Mouse (Mus musculus) stomach, postnatal 0 days (tissue): ENCODE measurements at regions not wholly inside any gene's neighbourhood (a gene's known extent, or its start where the extent isn't known, plus 50 kb on each side); places are given as distances from the start of the nearest gene placed in this dataset.

ENCODE experiments used
- ATAC-seq: fragments of 200-750 bp; cut with Nextera tagmentation; 2 replicates; pipeline ENCODE4 v1.8.0; 2017; ENCODE audit not compliant: low FRiP score, low TSS enrichment
- DNase-seq: peaks from one replicate; pipeline ENCODE4 v3.0.0-alpha.2; 2016; ENCODE audit warnings: low spot score
- H3K27ac ChIP-seq: fragments of 300-500 bp; sonication (generic); replicated peaks from 2 replicates; pipeline ENCODE4 v1.5.1; 2014; ENCODE audit warnings: mild to moderate bottlenecking, control low read depth
- H3K27me3 ChIP-seq: fragments of 300-500 bp; sonication (generic); 2 replicates; pipeline ENCODE4 v1.6.1; 2014; ENCODE audit warnings: low read length; ENCODE audit not compliant: control insufficient read depth, insufficient read depth
- H3K36me3 ChIP-seq: fragments of 300-500 bp; sonication (generic); 2 replicates; pipeline ENCODE4 v1.6.1; 2014; ENCODE audit warnings: low read length, mixed read lengths; ENCODE audit not compliant: control insufficient read depth, insufficient read depth
- H3K4me1 ChIP-seq: fragments of 300-500 bp; sonication (generic); replicated peaks from 2 replicates; pipeline ENCODE4 v1.6.1; 2014; ENCODE audit warnings: antibody characterized with exemption; ENCODE audit not compliant: control insufficient read depth, insufficient read depth
- H3K4me2 ChIP-seq: fragments of 300-500 bp; sonication (generic); replicated peaks from 2 replicates; pipeline ENCODE4 v1.6.1; 2014; ENCODE audit warnings: low read depth, mild to moderate bottlenecking, control low read depth, moderate library complexity
- H3K4me3 ChIP-seq: fragments of 300-500 bp; sonication (generic); 2 replicates; pipeline ENCODE4 v1.5.1; 2014; ENCODE audit warnings: low read depth, low read length, control low read depth
- H3K9ac ChIP-seq: fragments of 300-500 bp; sonication (generic); 2 replicates; pipeline ENCODE4 v1.6.1; 2014; ENCODE audit warnings: mild to moderate bottlenecking, low read length, control low read depth, mixed read lengths
- H3K9me3 ChIP-seq: fragments of 300-500 bp; sonication (generic); 2 replicates; pipeline ENCODE4 v1.6.1; 2016; ENCODE audit warnings: low read length; ENCODE audit not compliant: control insufficient read depth
- CTCF ChIP-seq: IDR thresholded peaks from 2 replicates; pipeline ENCODE4 v1.5.1; 2016; ENCODE audit warnings: antibody characterized with exemption, low read depth, mild to moderate bottlenecking, moderate library complexity
- EP300 ChIP-seq: optimal IDR thresholded peaks from 2 replicates; pipeline ENCODE3; 2016; ENCODE audit warnings: antibody characterized with exemption
- WGBS: fragments of 180-500 bp; shearing (Covaris S2); extraction: QIAGEN DNeasy Blood & Tissue Kit; methylation state at CpG from one replicate; pipeline ENCODE4 v1.1.7; 2014; 5-methylcytosine and 5-hydroxymethylcytosine counted together

DNA sequence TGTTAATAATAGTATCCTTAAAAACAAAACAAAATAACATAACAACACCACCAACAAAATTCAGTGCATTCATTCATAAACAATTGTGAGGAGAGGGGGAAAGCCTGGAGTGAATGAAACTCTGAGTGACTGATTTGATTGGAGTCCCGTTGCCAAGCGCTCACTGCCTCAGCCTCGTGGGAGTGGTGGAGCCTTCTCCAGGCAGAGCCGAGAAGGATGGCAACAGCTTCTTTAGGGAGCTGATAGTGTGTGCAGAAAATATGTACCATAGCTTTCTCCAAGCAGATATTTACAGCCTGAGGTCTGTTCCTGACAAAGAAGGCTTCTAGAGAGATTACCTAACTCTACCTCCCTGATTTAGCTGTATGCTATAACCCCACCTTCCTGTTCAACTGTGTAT, 266.5 kb upstream of the Pik3r1 start:
- no peak overlapping the region for H3K4me2 ChIP-seq
- WGBS, result 31% methylated on average over 4 of the region's 4 CpGs
- no peak for ATAC-seq
- no peak overlapping the region for H3K27ac ChIP-seq
- TF ChIP-seq EP300 (no peak), CTCF (no peak)
- H3K27me3 ChIP-seq, result no peaks in the 10 kb centered on the region
- H3K4me1 ChIP-seq, result no peaks in the 10 kb centered on the region
- no peaks in the 10 kb centered on the region for H3K9me3 ChIP-seq
- no peaks in the 10 kb centered on the region for H3K36me3 ChIP-seq
- no peak overlapping the region for H3K9ac ChIP-seq
- H3K4me3 ChIP-seq, result no peak overlapping the region
- no peak for DNase-seq

DNA sequence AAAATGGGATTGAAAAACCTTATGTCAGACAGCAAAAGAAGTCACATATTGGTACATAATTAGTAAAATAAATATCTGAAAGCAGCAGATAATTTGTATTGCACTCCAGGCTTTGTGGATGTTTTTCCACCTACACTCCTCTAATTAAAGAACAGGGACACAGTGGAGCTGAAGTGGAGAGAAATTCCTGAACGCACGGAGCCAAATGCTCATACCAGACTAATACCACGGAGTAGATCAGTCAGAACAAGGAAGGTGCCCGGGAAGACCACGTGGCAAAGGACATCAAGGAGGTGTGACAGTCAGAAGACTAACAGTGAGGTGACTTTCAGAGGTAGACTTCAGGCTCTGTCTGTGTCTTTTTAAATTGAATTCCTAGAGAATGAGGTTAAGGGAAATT, 268.0 kb upstream of the Pik3r1 start:
- Histone ChIP-seq H3K27me3 (no peaks in the 10 kb centered on the region), H3K4me1 (no peaks in the 10 kb centered on the region), H3K4me3 (no peak overlapping the region), H3K4me2 (no peak overlapping the region), H3K36me3 (no peaks in the 10 kb centered on the region), H3K9ac (no peak overlapping the region), H3K27ac (no peak overlapping the region), H3K9me3 (no peaks in the 10 kb centered on the region)
- TF ChIP-seq CTCF (no peak), EP300 (no peak)
- 72% methylated on average over 5 of the region's 5 CpGs for WGBS
- DNase-seq (no peak), ATAC-seq (no peak)

DNA sequence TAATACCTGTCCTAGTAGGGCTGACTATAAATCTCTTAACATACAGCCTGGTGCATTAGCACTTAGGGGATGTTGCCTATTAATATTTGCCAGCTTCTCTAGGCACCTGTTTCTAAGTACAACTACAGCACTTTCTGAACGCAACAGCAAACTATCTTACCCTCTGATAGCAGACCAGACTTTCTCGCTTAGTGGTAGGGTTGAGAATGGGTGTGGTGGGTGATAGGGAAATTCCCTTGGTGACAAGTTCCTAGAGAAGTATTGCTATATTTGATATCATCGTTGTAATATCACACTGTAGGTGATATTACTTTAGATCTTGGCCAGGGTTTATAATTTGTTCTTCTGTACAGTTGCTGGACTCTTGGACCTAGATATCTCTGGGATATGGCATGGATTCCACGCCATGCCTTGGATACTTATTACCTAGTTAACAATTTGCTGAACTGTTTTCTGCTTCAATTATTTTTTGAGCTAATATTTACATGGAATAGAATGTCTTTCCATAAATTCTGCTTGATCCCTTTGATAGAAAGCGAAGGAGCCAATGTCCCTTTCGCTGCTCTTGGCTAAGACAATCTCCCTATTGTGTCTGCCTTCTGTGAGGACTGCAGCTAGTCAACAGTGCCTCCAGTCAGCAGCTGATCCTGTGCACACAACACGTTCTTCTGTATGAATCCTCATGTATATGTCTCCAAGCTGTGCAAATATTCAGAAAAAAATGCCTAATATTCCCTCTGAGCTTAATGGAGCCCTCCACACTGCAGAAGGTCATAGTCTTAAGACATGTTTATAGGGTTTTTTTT, 269.0 kb upstream of the Pik3r1 start:
- H3K36me3 ChIP-seq, result no peaks in the 10 kb centered on the region
- TF ChIP-seq EP300 (no peak), CTCF (no peak)
- no peaks in the 10 kb centered on the region for H3K9me3 ChIP-seq
- H3K4me2 ChIP-seq, result no peak overlapping the region
- WGBS, result 60% methylated on average over 7 of the region's 7 CpGs
- H3K4me1 ChIP-seq, result no peaks in the 10 kb centered on the region
- no peak overlapping the region for H3K9ac ChIP-seq
- ATAC-seq (no peak), DNase-seq (no peak)
- H3K4me3 ChIP-seq, result no peak overlapping the region
- H3K27ac ChIP-seq, result no peak overlapping the region
- no peaks in the 10 kb centered on the region for H3K27me3 ChIP-seq

DNA sequence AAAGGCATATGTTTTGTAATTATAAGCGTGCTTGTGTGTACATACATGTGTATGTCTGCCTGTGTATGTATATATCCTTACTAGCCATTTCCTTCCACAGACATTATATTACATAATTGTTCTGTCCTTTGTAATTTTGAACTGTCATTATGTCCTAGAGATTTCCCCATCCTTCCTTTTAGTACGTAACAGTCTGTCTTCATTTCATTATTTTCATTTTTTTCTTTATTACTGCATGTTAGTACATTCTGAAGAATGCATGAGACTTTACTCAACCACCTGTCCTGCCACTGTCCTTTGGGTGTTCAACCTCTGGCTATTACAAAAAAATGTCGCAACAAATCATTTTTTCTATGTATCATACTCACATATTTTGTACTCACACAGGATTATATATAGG, 292.2 kb upstream of the Pik3r1 start:
- TF ChIP-seq EP300 (no peak), CTCF (no peak)
- Histone ChIP-seq H3K9me3 (no peaks in the 10 kb centered on the region), H3K27me3 (no peaks in the 10 kb centered on the region), H3K27ac (no peak overlapping the region), H3K4me2 (no peak overlapping the region), H3K4me3 (no peak overlapping the region), H3K9ac (no peak overlapping the region), H3K36me3 (no peaks in the 10 kb centered on the region), H3K4me1 (no peaks in the 10 kb centered on the region)
- ATAC-seq, result no peak
- 83% methylated on average over 3 of the region's 3 CpGs for WGBS
- DNase-seq, result no peak

DNA sequence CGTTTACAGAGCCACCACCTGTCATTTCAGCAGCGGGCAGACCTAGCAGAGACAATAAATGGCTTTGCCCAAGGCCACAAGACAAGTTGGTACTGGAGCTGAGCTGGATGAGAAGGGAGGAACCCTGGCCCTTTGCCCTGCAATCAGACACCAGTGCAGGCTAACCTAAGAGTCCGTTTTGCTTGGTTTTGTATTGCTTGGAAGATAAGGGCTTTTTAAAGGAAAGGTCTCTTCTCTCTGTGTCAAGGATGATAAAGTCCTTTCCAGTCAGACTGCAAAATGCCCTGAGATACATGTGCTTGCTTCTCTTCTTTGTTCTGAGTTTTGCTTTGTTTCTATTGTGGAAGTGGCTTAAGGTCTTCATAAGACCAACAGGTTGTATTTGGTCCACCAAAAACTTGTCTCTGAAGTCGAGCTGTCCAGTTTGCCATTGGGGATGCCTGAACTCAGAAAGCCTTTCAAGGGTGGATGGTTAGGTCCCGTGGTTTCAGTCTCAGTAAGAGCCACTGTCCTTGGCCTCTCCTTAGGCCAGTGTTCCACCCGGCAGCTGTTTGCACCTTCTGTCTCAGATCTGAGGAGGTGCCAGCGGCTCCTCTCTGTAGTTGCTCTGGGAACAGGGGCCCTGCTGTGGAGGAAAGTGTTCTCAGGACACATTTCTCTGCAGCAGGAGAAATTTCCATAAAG, 296.7 kb upstream of the Pik3r1 start:
- Histone ChIP-seq H3K27ac (no peak overlapping the region), H3K9me3 (no peaks in the 10 kb centered on the region), H3K4me3 (no peak overlapping the region), H3K4me1 (no peaks in the 10 kb centered on the region), H3K36me3 (no peaks in the 10 kb centered on the region), H3K27me3 (no peaks in the 10 kb centered on the region), H3K9ac (no peak overlapping the region), H3K4me2 (no peak overlapping the region)
- 49% methylated on average over 7 of the region's 7 CpGs for WGBS
- ATAC-seq (no peak), DNase-seq (no peak)
- no peak for TF ChIP-seq EP300
- no peak for TF ChIP-seq CTCF

DNA sequence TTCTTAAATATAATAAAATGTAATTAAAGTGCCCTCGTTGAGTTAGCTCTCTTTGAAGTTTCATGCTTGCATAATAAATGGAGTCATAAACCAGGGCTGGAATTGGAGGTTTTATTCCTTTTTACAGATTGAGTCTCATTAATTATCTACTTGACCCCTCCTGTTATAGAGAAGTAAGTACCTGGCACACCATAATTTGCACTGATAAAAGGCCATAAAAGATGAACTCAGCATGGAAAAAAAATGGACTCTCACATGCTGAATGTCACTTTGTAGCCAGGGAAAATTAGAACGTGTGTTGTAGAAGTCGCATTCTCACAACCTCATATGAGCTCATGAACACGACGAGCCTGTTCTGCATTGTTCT, 297.2 kb upstream of the Pik3r1 start:
- Histone ChIP-seq H3K9me3 (no peaks in the 10 kb centered on the region), H3K27me3 (no peaks in the 10 kb centered on the region), H3K4me3 (no peak overlapping the region), H3K27ac (no peak overlapping the region), H3K36me3 (no peaks in the 10 kb centered on the region), H3K4me2 (no peak overlapping the region), H3K9ac (no peak overlapping the region), H3K4me1 (no peaks in the 10 kb centered on the region)
- TF ChIP-seq CTCF, result no peak
- no peak for TF ChIP-seq EP300
- no peak for DNase-seq
- ATAC-seq, result no peak
- WGBS, result 68% methylated on average over 5 of the region's 5 CpGs
